Mouse (Mus musculus): ENCODE data around the gene Pi16.

Pi16 gene

GRCm38 (mm10) chr17:29361982-29362691 is 44.7 kb downstream of the Pi16 start:
- peak; percentile 54 for DNase-seq

DNA sequence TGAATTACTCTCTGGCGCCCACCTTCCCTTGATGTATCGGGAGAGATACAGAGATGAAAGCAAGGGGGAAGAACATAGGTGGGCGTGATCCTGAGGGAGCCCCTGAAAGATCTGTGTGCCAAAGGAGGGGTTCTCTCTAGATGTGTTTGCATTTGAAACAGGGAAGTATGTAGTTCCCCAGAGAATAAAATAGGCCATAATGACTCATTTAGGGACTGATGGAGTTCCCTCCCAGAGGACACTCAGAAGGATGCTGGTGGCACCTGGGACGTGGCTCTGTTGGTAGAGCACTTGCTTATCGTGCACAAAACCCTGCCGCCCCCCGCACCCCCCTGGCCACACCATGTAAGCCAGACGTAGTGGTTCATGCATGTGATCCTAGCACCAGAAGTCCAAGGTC is 45.6 kb downstream of the Pi16 start:
- no peak for DNase-seq

- no peak for DNase-seq
These were observed 47.7 kb downstream of the Pi16 start for GRCm38 (mm10) chr17:29365105-29365621.

DNA sequence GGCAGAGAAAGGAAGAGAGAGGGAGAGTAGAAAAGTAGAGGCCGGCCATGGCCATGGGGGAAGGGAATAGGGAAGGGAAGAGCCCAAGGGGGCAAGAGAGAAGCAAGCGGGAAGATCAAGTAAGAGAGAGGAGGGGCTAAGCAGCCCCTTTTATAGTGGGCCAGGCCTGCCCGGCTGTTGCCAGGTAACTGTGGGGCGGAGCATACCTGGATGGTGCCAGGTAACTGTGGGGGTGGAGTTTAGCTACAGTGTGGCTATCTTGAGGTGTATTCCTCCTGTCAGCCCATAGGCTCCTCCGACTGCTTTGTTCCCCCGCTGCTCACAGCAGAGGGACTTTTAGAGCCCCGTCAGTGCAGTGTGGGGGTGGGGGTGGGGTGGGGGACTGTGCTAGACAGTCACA is 51.2 kb downstream of the Pi16 start:
- DNase-seq: no peak

- peak; percentile 89 for DNase-seq
These were observed 53.7 kb downstream of the Pi16 start for GRCm38 (mm10) chr17:29370984-29371723.

DNA sequence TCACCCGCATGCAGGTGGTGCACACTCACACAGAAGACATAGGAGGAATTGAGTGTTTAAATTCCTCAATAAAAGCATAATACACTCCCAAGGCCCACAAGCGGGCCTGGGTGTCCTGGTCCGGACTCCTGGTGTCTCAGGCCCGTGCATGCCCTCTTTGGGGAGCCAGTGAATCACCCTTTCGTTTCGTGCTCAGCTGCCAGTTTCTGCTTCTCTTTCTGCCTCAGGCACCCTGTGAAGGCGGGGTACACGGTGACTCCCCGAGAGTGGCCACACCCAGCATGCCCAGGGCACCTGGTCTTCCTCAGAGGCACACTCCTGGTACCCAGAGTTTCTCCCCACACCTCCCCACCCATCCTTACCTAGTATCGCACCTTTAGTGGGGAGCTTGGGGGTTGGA is 58.4 kb downstream of the Pi16 start:
- DNase-seq: no peak

DNA sequence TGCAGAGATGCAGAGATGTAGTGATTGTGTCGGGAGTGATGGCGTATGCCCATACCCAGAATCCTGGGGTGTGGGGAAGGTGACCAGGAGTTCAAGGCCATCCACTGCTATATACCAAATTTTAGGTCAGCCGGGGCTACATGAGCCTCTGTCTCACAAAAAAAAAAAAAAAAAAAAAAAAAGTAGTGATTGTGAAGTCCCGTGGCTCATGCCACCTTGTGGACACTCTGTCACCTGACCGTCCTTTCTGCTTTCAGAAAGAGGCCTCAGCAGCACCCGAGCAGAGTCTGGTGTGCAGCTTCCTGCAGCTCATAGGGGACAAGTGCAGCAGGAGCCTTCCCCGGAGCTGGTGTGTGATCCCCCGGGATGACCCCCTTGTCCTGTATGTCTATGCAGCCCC is 60.6 kb downstream of the Pi16 start:
- DNase-seq: no peak

All from layer of hippocampus, adult 9-11 months (tissue).